Mouse (Mus musculus) ES-E14 (cell line): Measurements from ENCODE around the gene Adgrg1. TPM values are rescaled to one million over a fixed set of nuclear protein-coding genes. Genes with fewer than 3 reads are reported as not detected.

Experiments used
- DNase-seq: peaks from one replicate; pipeline ENCODE4 v3.0.0-alpha.2; 2013; ENCODE audit warnings: low read depth, low spot score
- H3K27ac ChIP-seq: 2 replicates; pipeline ENCODE4 v1.5.1; 2012; ENCODE audit warnings: low read depth, mild to moderate bottlenecking, low read length, moderate library complexity, mixed read lengths; ENCODE audit not compliant: poor library complexity, insufficient read depth, severe bottlenecking
- H3K36me3 ChIP-seq: 2 replicates; pipeline ENCODE4 v1.6.1; 2012; ENCODE audit warnings: mild to moderate bottlenecking, low read length, moderate library complexity, mixed read lengths; ENCODE audit not compliant: control insufficient read depth, poor library complexity, insufficient read depth, severe bottlenecking
- H3K4me1 ChIP-seq, 2 experiments: fragments of 150-350 bp in 1 of 2; sonication (generic) in 1 of 2; 2 replicates each; pipeline ENCODE4 v1.6.1; 2012; ENCODE audit warnings: low read length in 2 of 2, mild to moderate bottlenecking in 1 of 2, mixed read lengths in 1 of 2; ENCODE audit not compliant: control insufficient read depth in 2 of 2, insufficient read depth in 2 of 2, poor library complexity in 1 of 2
- H3K4me3 ChIP-seq, 2 experiments: fragments of 150-350 bp in 1 of 2; sonication (generic) in 1 of 2; 2 replicates each; pipeline ENCODE4 v1.5.1; 2012; ENCODE audit warnings: low read length in 2 of 2, low read depth in 1 of 2, mild to moderate bottlenecking in 1 of 2, mixed read lengths in 1 of 2; ENCODE audit not compliant: insufficient read depth in 1 of 2, poor library complexity in 1 of 2, severe bottlenecking in 1 of 2
- H3K9ac ChIP-seq: 2 replicates; pipeline ENCODE4 v1.6.1; 2012; ENCODE audit warnings: low read depth, mild to moderate bottlenecking, low read length, mixed read lengths; ENCODE audit not compliant: poor library complexity, insufficient read depth, severe bottlenecking
- H3K9me3 ChIP-seq: fragments of 150-350 bp; sonication (generic); 2 replicates; pipeline ENCODE4 v1.6.1; 2012; ENCODE audit warnings: low read depth, mild to moderate bottlenecking, low read length; ENCODE audit not compliant: control insufficient read depth, insufficient read depth
- CHD2 ChIP-seq: IDR thresholded peaks from 2 replicates; pipeline ENCODE4 v1.6.1; 2014; ENCODE audit warnings: mild to moderate bottlenecking, low read depth, low read length, inconsistent platforms
- HCFC1 ChIP-seq: IDR thresholded peaks from 2 replicates; pipeline ENCODE4 v1.6.1; 2012; ENCODE audit warnings: low read length, inconsistent platforms, borderline replicate concordance; ENCODE audit not compliant: insufficient read depth
- MAFK ChIP-seq: IDR thresholded peaks from 2 replicates; pipeline ENCODE4 v1.6.1; 2014; ENCODE audit warnings: mild to moderate bottlenecking, low read depth, low read length, inconsistent platforms; ENCODE audit not compliant: insufficient read depth
- ZC3H11A ChIP-seq: IDR thresholded peaks from 2 replicates; pipeline ENCODE4 v1.6.1; 2012; ENCODE audit warnings: low read depth, mild to moderate bottlenecking, inconsistent platforms, low read length, borderline replicate concordance
- ZNF384 ChIP-seq: IDR thresholded peaks from 2 replicates; pipeline ENCODE4 v1.6.1; 2012; ENCODE audit warnings: low read depth, low read length, inconsistent platforms
- in situ Hi-C, 2 experiments: fragments of 600-800 bp; cut with MboI; formaldehyde crosslinking; loops; one replicate each; pipeline ENCODE4 v1.15.1; 2025; ENCODE audit warnings: low sequenced_read_pairs in 2 of 2, inconsistent platforms in 1 of 2; ENCODE audit not compliant: unreplicated experiment in 2 of 2
- total RNA-seq: library from RNA; depleted of rRNA; stranded (reverse); fragments of 300-350 nt; gene quantifications from 2 replicates; pipeline ENCODE4 v1.2.3, GENCODE M21; 2012

Gene Adgrg1
- total RNA-seq, 1 experiment, result 5.4 TPM

DNA sequence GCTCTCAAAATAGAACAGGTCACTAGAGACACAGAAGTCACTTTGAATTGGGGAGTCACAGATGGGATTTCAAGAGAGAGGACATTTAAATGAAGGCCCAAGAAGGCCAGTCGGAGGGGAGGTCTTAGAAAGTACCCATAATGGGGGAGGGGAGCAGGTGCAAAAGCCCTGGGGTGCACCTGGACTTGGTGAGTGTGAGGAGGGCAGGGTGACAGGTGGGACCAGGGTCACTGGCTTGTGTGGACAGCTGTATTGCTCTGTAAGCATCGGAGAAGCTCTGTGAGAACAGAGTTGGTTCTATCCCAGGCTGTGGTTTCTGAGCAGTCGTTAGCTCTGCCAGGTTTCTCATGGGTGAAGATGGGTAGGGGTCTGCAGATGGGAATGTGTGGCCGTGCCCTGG lies 17.5 kb downstream of the Adgrg1 start:
- in situ Hi-C loops, result no loop called here
- Histone ChIP-seq H3K4me3 (no peak overlapping the region), H3K36me3 (no peaks in the 10 kb centered on the region), H3K27ac (no peak overlapping the region), H3K9me3 (no peaks in the 10 kb centered on the region), H3K9ac (no peak overlapping the region), H3K4me1 (peaks cover 0 to 5% of the 10 kb centered on the region in 2 experiments; a peak in 2 of 4 replicates)
- no peak for DNase-seq
- no peak for TF ChIP-seq ZNF384
- TF ChIP-seq ZC3H11A, result no peak
- no peak for TF ChIP-seq CHD2
- no peak for TF ChIP-seq MAFK
- no peak for TF ChIP-seq HCFC1

- no peaks in the 10 kb centered on the region for H3K9me3 ChIP-seq
- DNase-seq, result no peak
- H3K4me3 ChIP-seq, result no peak overlapping the region
- TF ChIP-seq MAFK, result no peak
- no peak for TF ChIP-seq CHD2
- no peak for TF ChIP-seq ZNF384
- no peak for TF ChIP-seq ZC3H11A
- TF ChIP-seq HCFC1, result no peak
- no peak overlapping the region for H3K27ac ChIP-seq
- in situ Hi-C loops, result no loop called here
- no peak overlapping the region for H3K9ac ChIP-seq
- H3K4me1 ChIP-seq, result peaks cover 0 to 7% of the 10 kb centered on the region in 2 experiments; a peak in 2 of 4 replicates
- no peaks in the 10 kb centered on the region for H3K36me3 ChIP-seq
Observed at GRCm38 (mm10) chr8:94992534-94992933, 18.0 kb downstream of the Adgrg1 start.

DNA sequence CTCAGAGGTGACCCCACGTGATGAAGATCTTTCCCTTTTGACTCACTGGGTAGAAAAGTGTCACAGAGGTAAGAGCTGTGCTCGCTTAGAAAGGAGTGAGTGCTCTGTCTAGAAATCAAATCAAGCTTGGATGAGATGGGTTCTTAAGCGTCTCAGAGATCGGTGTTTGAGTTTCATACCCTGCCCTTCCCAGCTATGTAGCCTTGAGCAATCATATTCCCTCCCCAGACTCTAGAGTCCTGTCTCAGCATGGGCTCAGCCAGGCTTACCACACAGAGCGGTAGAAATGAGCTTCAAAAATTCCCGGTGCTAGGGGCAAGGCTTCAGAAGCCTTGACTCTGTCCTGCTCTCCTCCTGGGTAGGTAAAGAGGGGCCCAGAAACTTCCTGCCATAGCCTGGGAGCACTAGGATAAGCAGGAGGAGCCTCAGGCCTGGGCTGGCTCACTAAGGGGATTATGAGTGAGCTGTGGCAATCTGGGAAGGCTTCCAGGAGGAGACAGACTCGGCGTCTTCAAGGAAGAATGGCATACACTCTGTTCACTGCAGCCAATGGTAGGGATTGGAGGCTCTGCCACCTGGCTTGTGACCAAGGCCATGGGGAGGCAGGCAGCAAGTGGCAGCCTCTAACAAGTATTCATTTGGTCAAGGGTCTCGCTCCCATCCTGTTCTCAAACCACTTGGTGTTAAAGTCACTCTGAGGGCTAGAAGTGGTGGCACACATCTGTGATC lies 18.6 kb downstream of the Adgrg1 start:
- Histone ChIP-seq H3K4me3 (no peak overlapping the region), H3K4me1 (peaks cover 0 to 7% of the 10 kb centered on the region in 2 experiments; a peak in 2 of 4 replicates), H3K36me3 (no peaks in the 10 kb centered on the region), H3K9me3 (no peaks in the 10 kb centered on the region), H3K9ac (no peak overlapping the region), H3K27ac (no peak overlapping the region)
- no peak for DNase-seq
- no peak for TF ChIP-seq ZNF384
- no peak for TF ChIP-seq HCFC1
- no peak for TF ChIP-seq MAFK
- no peak for TF ChIP-seq CHD2
- in situ Hi-C loops, result no loop called here

GRCm38 (mm10) chr8:94994006-94994405 lies 19.5 kb downstream of the Adgrg1 start:
- H3K4me3 ChIP-seq, result no peak overlapping the region
- H3K9me3 ChIP-seq, result no peaks in the 10 kb centered on the region
- H3K36me3 ChIP-seq, result no peaks in the 10 kb centered on the region
- DNase-seq, result no peak
- H3K27ac ChIP-seq, result no peak overlapping the region
- no peak for TF ChIP-seq HCFC1
- TF ChIP-seq MAFK, result no peak
- no peak for TF ChIP-seq ZNF384
- no peak for TF ChIP-seq ZC3H11A
- TF ChIP-seq CHD2, result no peak
- peaks cover 0 to 7% of the 10 kb centered on the region in 2 experiments; a peak in 2 of 4 replicates for H3K4me1 ChIP-seq
- no peak overlapping the region for H3K9ac ChIP-seq
- in situ Hi-C loops, result no loop called here

DNA sequence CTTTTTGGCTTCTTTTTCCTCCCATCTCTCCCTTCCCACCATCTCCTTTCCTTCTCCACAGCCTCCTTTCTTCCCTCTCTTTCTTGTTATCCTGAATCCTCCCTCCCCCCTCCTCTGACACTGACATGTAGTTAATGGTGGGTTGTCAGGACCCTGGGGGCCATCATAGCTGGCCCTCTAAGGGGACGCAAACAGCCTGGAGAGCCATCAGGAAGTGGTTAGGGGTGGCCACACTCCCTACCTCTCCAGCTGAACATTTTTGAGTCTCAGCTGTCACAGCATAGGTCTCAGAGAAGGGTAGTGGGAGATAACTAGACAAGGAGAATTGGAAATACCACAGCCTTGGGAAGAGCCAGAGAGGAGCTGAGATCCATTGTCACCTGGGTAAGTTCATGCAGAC lies 20.0 kb downstream of the Adgrg1 start:
- H3K9me3 ChIP-seq, result no peaks in the 10 kb centered on the region
- TF ChIP-seq CHD2 (no peak), ZNF384 (no peak), ZC3H11A (no peak), MAFK (no peak), HCFC1 (no peak)
- no peaks in the 10 kb centered on the region for H3K36me3 ChIP-seq
- in situ Hi-C loops, result no loop called here
- H3K4me1 ChIP-seq, result peaks cover 0 to 7% of the 10 kb centered on the region in 2 experiments; a peak in 3 of 4 replicates
- no peak for DNase-seq
- no peak overlapping the region for H3K4me3 ChIP-seq
- no peak overlapping the region for H3K9ac ChIP-seq
- H3K27ac ChIP-seq, result no peak overlapping the region
